Mouse (Mus musculus): ENCODE results near the gene Aagab. TPM values are rescaled to one million over a fixed set of nuclear protein-coding genes. Genes with fewer than 3 reads are reported as not detected.

The Aagab gene
- polyA plus RNA-seq (2017; shearing (Covaris generic)), result 10 to 100 TPM; 31.0 to 49.0 (median 47.8) TPM

GRCm38 (mm10) chr9:63602043-63602939, at the start of gene Aagab, which contains the start of gene Iqch:
TSS of gene Aagab (plus strand) at chr9:63602660.
TSS of gene Iqch (minus strand) at chr9:63602493.
- peak; percentile 97 for ATAC-seq

DNA sequence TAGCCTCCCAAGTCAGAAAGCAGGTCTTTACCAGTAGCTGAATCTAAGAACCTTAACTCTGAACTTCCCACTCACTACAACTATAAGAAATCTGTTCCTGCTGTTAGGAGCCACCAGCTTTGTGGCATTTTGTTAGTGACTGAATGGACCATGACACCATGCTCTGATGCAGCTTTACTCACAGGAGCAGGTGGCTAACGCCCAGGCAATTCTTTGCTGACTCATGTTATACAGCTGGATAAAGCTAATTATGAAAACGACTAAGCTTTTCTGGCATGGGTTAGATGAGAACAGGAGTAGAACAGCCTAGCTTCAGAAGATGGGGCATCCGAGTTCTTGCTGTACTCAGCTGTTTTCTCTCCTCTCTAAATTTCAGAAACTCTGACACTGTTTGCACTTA, 48.8 kb upstream of the Aagab start:
- ATAC-seq, result no peak

GRCm38 (mm10) chr9:63555460-63555990, 46.9 kb upstream of the Aagab start:
- no peak for ATAC-seq

GRCm38 (mm10) chr9:63556316-63556715, 46.1 kb upstream of the Aagab start:
- ATAC-seq, result no peak

GRCm38 (mm10) chr9:63556933-63557332, 45.5 kb upstream of the Aagab start:
- ATAC-seq, result no peak

- ATAC-seq, result no peak
Measured at GRCm38 (mm10) chr9:63561931-63562330, 40.5 kb upstream of the Aagab start.

DNA sequence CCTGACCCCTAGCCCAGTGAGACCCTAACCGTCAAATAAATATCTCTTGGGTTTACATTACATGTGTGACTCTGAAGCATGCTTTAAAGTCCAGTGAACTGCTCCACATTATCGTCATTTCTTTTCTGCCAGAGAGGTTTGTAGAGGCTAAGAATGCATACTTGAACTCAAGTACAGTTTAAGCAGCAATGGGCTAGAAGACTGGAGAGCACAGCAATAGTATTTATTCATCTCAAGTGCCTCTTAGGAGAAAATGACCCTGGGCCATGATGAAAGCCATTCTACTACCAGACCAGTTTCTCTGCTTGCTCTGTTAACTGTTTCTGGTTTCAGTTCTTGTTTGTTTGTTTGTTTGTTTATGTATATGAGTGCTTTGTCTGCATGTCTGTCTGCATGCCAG, 39.0 kb upstream of the Aagab start:
- ATAC-seq, result no peak

- ATAC-seq, result no peak
Measured at GRCm38 (mm10) chr9:63568314-63568713, 34.1 kb upstream of the Aagab start.

DNA sequence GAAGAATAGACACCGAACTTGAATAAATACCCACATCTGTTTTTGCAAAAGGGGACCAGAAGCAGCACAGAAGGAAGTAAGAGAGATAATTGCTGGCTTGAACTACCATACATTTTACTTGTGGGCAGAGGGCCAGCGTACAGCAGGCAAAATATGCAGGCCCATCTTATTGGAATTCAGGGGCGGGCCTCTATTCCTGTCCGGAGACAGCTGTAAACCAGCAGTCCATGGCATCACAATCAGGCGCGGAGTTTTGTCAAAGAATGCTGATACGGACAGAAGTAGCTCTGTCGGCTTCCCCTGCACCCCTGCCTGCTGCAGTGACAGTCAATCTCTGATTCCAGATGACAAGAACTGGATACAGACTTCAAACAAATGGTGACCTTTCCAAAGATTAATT, 33.7 kb upstream of the Aagab start:
- no peak for ATAC-seq

GRCm38 (mm10) chr9:63571895-63572294, 30.6 kb upstream of the Aagab start:
- ATAC-seq, result no peak

GRCm38 (mm10) chr9:63572874-63573273, 29.6 kb upstream of the Aagab start:
- ATAC-seq, result no peak

GRCm38 (mm10) chr9:63577469-63577868, 25.0 kb upstream of the Aagab start:
- no peak for ATAC-seq

- no peak for ATAC-seq
Measured at GRCm38 (mm10) chr9:63579644-63580043, 22.8 kb upstream of the Aagab start.

- no peak for ATAC-seq
Measured at GRCm38 (mm10) chr9:63580046-63580445, 22.4 kb upstream of the Aagab start.

GRCm38 (mm10) chr9:63581778-63582177, 20.7 kb upstream of the Aagab start:
- no peak for ATAC-seq

DNA sequence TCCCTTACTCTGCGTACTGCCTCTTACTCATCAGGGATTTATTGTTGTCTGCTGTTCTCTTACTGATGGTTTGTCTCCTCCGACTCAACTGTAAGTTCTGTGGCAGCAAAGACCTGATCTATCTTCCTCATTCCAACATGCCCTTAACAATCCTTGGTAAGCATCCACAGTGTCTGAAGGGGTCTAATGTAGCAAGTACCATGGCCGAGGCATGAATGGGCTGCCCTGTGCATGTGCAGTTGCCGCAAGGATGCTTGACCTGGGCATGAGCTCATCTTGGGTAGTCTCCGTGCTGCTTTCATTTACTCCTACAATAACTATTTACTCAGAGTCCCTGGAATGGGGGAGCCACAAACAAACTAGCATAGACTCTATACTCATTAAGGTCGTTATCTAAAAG, 17.2 kb upstream of the Aagab start:
- no peak for ATAC-seq

- no peak for ATAC-seq
Measured at GRCm38 (mm10) chr9:63589209-63589608, 13.3 kb upstream of the Aagab start.

- ATAC-seq, result no peak
Measured at GRCm38 (mm10) chr9:63590592-63590991, 11.9 kb upstream of the Aagab start.

DNA sequence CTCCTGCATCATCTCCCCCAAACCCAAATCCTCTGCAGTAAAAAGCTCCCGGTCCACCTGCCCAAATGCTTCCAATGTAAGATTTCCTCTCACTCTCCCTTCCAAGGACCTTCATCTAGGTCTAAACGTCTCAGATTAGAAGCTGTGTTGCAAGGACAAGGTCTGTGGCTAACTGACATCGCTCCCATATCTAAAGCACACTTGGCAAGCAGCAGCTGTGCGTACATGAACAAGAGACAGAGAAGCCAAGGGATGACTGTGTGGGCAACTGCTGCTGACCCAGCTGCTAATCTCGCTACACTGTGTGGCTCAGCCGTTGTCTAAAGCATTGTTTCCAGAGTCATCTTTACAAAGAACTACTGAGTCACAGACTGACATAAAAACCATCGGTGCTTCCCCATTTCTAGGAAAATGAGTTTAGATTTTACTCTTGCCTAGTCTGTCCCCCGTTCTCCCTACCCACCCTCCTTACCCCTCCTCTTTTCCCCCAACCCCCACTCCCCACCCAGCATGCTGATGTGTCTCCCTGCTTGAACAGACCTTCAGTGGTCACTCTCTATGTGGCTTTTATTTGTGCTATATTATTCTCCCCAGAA, 10.7 kb upstream of the Aagab start:
- no peak for ATAC-seq

DNA sequence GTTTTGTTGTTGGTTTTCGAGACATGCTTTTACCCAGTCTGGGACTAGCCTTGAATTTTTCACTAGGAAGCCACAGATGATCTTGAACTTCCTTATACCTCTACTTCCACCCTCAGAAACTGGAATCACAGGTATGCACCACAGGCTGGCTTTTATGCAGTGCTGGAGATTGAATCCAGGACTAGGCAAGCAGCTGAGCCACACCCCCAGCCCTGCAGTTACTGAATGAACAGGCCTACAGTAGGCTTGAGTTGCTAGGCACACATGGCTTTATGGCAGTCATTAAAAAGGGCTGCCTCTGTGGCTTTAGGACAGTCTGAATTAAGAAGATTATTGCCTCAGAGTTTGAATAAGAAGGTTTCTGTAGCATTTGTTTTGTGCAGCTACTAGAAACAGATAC, 7.4 kb upstream of the Aagab start:
- no peak for ATAC-seq

DNA sequence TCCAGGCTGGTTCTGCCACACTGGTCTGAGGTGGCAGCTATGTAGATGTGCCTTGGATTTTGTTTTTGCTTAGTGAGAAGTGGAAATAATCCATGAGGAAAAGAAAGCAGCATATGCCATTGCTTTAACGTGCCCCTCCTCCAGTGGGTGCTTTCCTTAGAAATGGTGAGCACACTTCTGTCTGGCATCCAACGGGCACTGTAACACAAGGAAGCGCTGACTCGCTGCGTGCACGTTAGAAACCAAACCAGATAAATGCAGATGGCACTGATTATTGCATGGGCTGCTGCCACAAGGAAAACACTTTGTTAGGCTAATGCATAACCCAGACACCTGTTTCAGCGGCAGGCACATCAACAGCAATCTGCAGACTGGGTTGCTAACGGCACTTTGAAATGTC, 6.8 kb upstream of the Aagab start:
- no peak for ATAC-seq

DNA sequence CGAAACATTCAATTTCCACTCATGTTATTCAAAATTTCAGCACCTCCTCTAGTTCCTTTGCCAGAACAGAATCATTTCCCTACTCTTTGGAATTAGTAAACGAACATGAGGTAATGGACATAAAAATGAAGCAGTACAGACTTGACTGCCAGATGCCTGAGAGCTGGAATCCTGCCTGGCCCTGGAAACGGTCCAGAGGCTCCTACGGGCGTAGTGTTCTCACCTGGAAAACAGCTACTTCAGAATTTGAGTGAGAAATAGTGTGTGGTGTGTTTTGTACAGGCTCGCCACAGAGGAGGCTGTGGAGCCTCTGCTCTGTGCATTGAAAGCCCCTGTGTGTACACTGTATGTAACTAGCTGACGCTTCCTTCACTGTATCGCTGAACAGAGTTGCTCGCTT, 5.8 kb upstream of the Aagab start:
- ATAC-seq, result no peak

- ATAC-seq, result no peak
Measured at GRCm38 (mm10) chr9:63603849-63604248, 1.4 kb downstream of the Aagab start.

- no peak for ATAC-seq
Measured at GRCm38 (mm10) chr9:63606594-63606993, 4.1 kb downstream of the Aagab start.
